Mouse (Mus musculus) bone marrow, adult 2 months (tissue): ENCODE results near the gene Cramp1l. TPM values are rescaled to one million over a fixed set of nuclear protein-coding genes. Genes with fewer than 3 reads are reported as not detected.

Experiments used
- H3K27ac ChIP-seq: fragments of 200-500 bp; 2 replicates; pipeline ENCODE4 v1.5.1; 2012; ENCODE audit warnings: low read depth, mild to moderate bottlenecking, control low read depth, inconsistent platforms, low read length; ENCODE audit not compliant: control insufficient read depth, poor library complexity, insufficient read depth
- H3K4me1 ChIP-seq: fragments of 200-500 bp; 2 replicates; pipeline ENCODE4 v1.6.1; 2011; ENCODE audit warnings: low read length; ENCODE audit not compliant: control insufficient read depth, insufficient read depth
- H3K4me3 ChIP-seq: fragments of 200-500 bp; replicated peaks from 2 replicates; pipeline ENCODE3; 2011; ENCODE audit warnings: mild to moderate bottlenecking, low read depth, low read length, control low read depth; ENCODE audit not compliant: control insufficient read depth
- CTCF ChIP-seq: fragments of 200-500 bp; IDR thresholded peaks from 2 replicates; pipeline ENCODE4 v1.5.1; 2011; ENCODE audit warnings: low read length, control low read depth; ENCODE audit not compliant: control insufficient read depth, insufficient read depth
- POLR2A ChIP-seq: fragments of 200-500 bp; IDR thresholded peaks from 2 replicates; pipeline ENCODE4 v1.6.1; 2011; ENCODE audit warnings: low read depth, mild to moderate bottlenecking, control low read depth, low read length, borderline replicate concordance; ENCODE audit not compliant: control insufficient read depth
- WGBS: fragments of 180-500 bp; shearing (Covaris S2); methylation state at CpG from one replicate; pipeline ENCODE4 v1.1.7; 2018; 5-methylcytosine and 5-hydroxymethylcytosine counted together
- polyA plus RNA-seq: library from polyadenylated mRNA; stranded (reverse); fragments of >200 nt; gene quantifications from 2 replicates; pipeline ENCODE4 v1.2.4, GENCODE M21; 2011; ENCODE audit warnings: low replicate concordance; ENCODE audit not compliant: missing spikeins, insufficient read depth, insufficient read length

The Cramp1l gene
- polyA plus RNA-seq, 1 experiment: 15.8 TPM

DNA sequence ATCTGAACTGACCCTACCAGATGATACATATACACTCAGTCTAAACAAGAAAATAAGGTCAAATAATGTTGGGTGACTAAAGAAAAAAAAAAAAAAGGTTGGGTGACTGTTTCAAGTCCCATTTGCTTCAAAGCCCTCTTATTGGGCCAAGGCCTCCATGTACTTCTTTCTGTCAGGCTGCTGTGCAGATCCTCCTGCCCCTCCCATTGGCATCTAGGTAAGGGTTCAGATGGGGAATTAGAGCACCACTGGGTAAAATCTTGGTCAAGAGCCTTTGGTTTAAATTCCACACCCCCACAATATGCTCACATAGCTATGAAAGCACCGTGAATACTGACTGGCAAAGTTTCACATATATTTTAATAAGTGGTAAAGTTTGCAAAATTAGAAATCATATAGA is 92.3 kb downstream of the Cramp1l start:
- TF ChIP-seq POLR2A (no peak), CTCF (no peak)
- no peak overlapping the region for H3K27ac ChIP-seq
- H3K4me1 ChIP-seq: no peaks in the 10 kb centered on the region
- WGBS: 88% methylated on average over 1 of the region's 1 CpGs
- no peak overlapping the region for H3K4me3 ChIP-seq

DNA sequence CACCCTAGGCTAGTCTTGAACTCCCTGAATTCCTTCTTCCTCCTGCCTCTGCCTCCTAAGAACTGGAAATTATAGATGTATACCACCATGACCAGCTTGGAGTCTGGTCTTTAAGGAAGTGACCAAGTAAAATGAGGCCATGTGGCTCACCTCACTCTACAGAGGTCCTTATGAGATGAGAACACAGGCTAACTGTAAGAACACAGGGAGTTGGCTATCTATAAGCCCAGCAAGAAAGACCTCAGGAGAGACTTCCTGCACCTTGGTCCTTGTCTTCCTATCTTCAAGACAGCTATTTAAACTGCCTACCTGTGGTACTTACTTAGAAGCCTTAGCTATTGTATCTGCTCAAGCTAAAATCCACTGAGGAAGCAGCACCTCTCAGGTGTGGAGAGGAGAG is 101.6 kb downstream of the Cramp1l start:
- TF ChIP-seq POLR2A: no peak
- TF ChIP-seq CTCF: no peak
- Histone ChIP-seq H3K4me3 (no peak overlapping the region), H3K27ac (no peak overlapping the region), H3K4me1 (no peaks in the 10 kb centered on the region)

Other genes with a start within 250 kb of the Cramp1l start
- gene Meiob, start 211.5 kb downstream of the Cramp1l start, polyA plus RNA-seq: 0.77 TPM in 1 of 2 replicates, not detected in the other
- gene Hagh, start 175.6 kb downstream of the Cramp1l start, polyA plus RNA-seq: 92.4 and 146 TPM in 2 replicates
- 51.5 and 67.1 TPM in 2 replicates for gene Fahd1, start 165.4 kb downstream of the Cramp1l start, polyA plus RNA-seq
- gene Igfals, start 149.8 kb downstream of the Cramp1l start, polyA plus RNA-seq: not detected in 2 replicates
- gene Nubp2, start 129.4 kb downstream of the Cramp1l start, polyA plus RNA-seq: 34.2 and 45.6 TPM in 2 replicates
- 37.8 and 47.2 TPM in 2 replicates for gene Spsb3, start 129.1 kb downstream of the Cramp1l start, polyA plus RNA-seq
- gene Eme2, start 120.7 kb downstream of the Cramp1l start, polyA plus RNA-seq: 8.2 and 35.6 TPM in 2 replicates
- gene Mrps34, start 120.7 kb downstream of the Cramp1l start, polyA plus RNA-seq: 23.4 and 43.9 TPM in 2 replicates
- 51.7 and 64.3 TPM in 2 replicates for gene Nme3, start 119.3 kb downstream of the Cramp1l start, polyA plus RNA-seq
- 51.0 and 96.3 TPM in 2 replicates for gene Mapk8ip3, start 78.8 kb downstream of the Cramp1l start, polyA plus RNA-seq
- gene Jpt2, start 55.1 kb downstream of the Cramp1l start, polyA plus RNA-seq: 12.2 and 31.5 TPM in 2 replicates
- gene Ift140, start 297 bp upstream of the Cramp1l start, polyA plus RNA-seq: 65.1 and 72.5 TPM in 2 replicates
- 2.5 and 4.6 TPM in 2 replicates for gene Tmem204, start 67.8 kb upstream of the Cramp1l start, polyA plus RNA-seq
- gene Telo2, start 100.2 kb upstream of the Cramp1l start, polyA plus RNA-seq: 19.5 and 30.4 TPM in 2 replicates
- gene Ptx4, start 105.0 kb upstream of the Cramp1l start, polyA plus RNA-seq: 1.4 TPM in 1 of 2 replicates, not detected in the other
- 17.0 and 21.9 TPM in 2 replicates for gene Clcn7, start 117.6 kb upstream of the Cramp1l start, polyA plus RNA-seq
- gene Ccdc154, start 146.7 kb upstream of the Cramp1l start, polyA plus RNA-seq: not detected in 2 replicates
- gene Gm38655, start 159.7 kb upstream of the Cramp1l start, polyA plus RNA-seq: not detected in 2 replicates
- gene BC003965, start 168.8 kb upstream of the Cramp1l start, polyA plus RNA-seq: 13.1 and 19.4 TPM in 2 replicates
- gene Unkl, start 172.6 kb upstream of the Cramp1l start, polyA plus RNA-seq: 9.5 and 29.1 TPM in 2 replicates
- gene Gnptg, start 224.3 kb upstream of the Cramp1l start, polyA plus RNA-seq: 10.8 and 21.7 TPM in 2 replicates
- 24.4 and 37.1 TPM in 2 replicates for gene Tsr3, start 224.4 kb upstream of the Cramp1l start, polyA plus RNA-seq
- gene Baiap3, start 240.6 kb upstream of the Cramp1l start, polyA plus RNA-seq: 4.7 and 14.3 TPM in 2 replicates